30 mouse cellular contexts compared by ENCODE assay signal in the genomic region with DNA sequence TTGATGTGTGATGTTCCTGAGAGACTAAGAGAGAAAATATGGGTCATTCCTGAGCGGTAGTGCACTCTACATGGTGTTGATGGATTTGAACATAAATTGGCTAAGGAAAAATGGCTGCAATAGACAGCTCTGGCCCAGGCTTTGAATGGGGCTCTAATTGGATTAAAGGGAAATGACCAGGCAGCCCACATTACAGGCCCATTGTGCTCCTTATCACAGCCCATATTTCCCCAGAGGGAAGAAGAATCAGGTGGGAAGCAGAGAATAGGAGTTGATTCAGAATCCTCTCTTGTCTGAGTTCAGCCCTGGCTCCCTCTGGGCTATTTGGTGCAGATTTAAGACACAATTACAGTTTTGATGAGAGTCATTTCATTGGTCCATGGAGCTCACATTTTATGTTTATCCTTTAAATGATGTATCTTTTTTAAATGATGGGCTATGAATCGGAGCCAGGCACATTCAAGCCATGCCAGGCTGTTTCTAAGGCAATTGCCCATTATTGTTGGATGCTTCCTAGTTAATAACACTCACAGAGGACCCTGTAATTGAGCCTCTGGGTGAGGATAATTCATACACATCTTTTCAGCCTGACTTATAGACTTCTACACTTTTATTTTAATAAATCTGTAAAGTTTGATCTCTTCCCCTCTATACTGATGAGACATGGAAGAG.
DNase-seq lines count a peak whose midpoint lies in the region; ATAC-seq and TF ChIP-seq lines count a peak whose summit lies in the region.
"Had no signal": no experiment of that assay in that cellular context is flagged by ENCODE, and none has a peak within 500 bp of the region (broad histone marks: within the 10 kb centered on the region; RNA-seq: fewer than 3 reads in every experiment).

No protein-coding gene starts in this region.

- TF ChIP-seq CTCF in forebrain, postnatal 0 days (IDR thresholded peaks at IDR 0.05; ENCODE audit: low read depth): no peak
- no peak for TF ChIP-seq CTCF in hindbrain, postnatal 0 days (IDR thresholded peaks at IDR 0.05; ENCODE audit: low read depth)

- H3K9ac ChIP-seq in forebrain, embryonic 16.5 days (replicated peaks; ENCODE audit: low read depth, low read length): no peak overlapping the region
- no peak overlapping the region for H3K9ac ChIP-seq in forebrain, postnatal 0 days
- no peak overlapping the region for H3K9ac ChIP-seq in midbrain, embryonic 13.5 days (replicated peaks)
- H3K9ac ChIP-seq in midbrain, embryonic 16.5 days (ENCODE audit: low read depth, low read length): no peak overlapping the region
- no peak overlapping the region for H3K9ac ChIP-seq in hindbrain, postnatal 0 days (replicated peaks; ENCODE audit: low read length)
- H3K9ac ChIP-seq in neural tube, embryonic 14.5 days (replicated peaks; ENCODE audit: low read depth, low read length): no peak overlapping the region
- H3K9ac ChIP-seq: hindbrain, embryonic 15.5 days; liver, embryonic 14.5 days; lung, embryonic 15.5 days had no signal

- 0 out of 2 replicates have a peak, but pooled peaks have one; percentile 18 for ATAC-seq in forebrain, embryonic 16.5 days
- no peak for ATAC-seq in forebrain, postnatal 0 days
- peak; percentile 34; the same call in 1 of the 2 replicates for ATAC-seq in midbrain, embryonic 13.5 days
- ATAC-seq in midbrain, embryonic 16.5 days: no peak
- ATAC-seq in hindbrain, postnatal 0 days: no peak
- peak; percentile 87 for ATAC-seq in neural tube, embryonic 14.5 days (ENCODE audit: low read depth)
- ATAC-seq: intestine, embryonic 16.5 days; Patski had no signal

- H3K4me3 ChIP-seq in forebrain, embryonic 16.5 days (replicated peaks; ENCODE audit: low read length): no peak overlapping the region
- H3K4me3 ChIP-seq in forebrain, postnatal 0 days (ENCODE audit: low read depth, low read length): no peak overlapping the region
- H3K4me3 ChIP-seq in midbrain, embryonic 13.5 days (replicated peaks): no peak overlapping the region
- H3K4me3 ChIP-seq in midbrain, embryonic 16.5 days (ENCODE audit: low read depth, low read length): no peak overlapping the region
- no peak overlapping the region for H3K4me3 ChIP-seq in hindbrain, postnatal 0 days (ENCODE audit: low read length)
- H3K4me3 ChIP-seq in neural tube, embryonic 14.5 days (ENCODE audit: low read depth, low read length): no peak overlapping the region
- H3K4me3 ChIP-seq: hindbrain, embryonic 15.5 days; layer of hippocampus, adult 2 months; lung, embryonic 15.5 days; megakaryocyte, embryonic 14.5 days; myocyte had no signal

- H3K4me2 ChIP-seq in forebrain, embryonic 16.5 days (ENCODE audit: low read length): no peak overlapping the region
- H3K4me2 ChIP-seq in forebrain, postnatal 0 days (ENCODE audit: low read depth): no peak overlapping the region
- no peak overlapping the region for H3K4me2 ChIP-seq in midbrain, embryonic 13.5 days (replicated peaks)
- H3K4me2 ChIP-seq in midbrain, embryonic 16.5 days (ENCODE audit: low read length): no peak overlapping the region
- H3K4me2 ChIP-seq in hindbrain, postnatal 0 days (ENCODE audit: low read depth, low read length): no peak overlapping the region
- no peak overlapping the region for H3K4me2 ChIP-seq in neural tube, embryonic 14.5 days (ENCODE audit: low read depth, low read length)
- H3K4me2 ChIP-seq: heart, embryonic 11.5 days; hindbrain, embryonic 15.5 days; lung, embryonic 15.5 days had no signal

- H3K36me3 ChIP-seq in forebrain, embryonic 16.5 days (ENCODE audit: control insufficient read depth, insufficient read depth): no peaks in the 10 kb centered on the region
- H3K36me3 ChIP-seq in forebrain, postnatal 0 days (ENCODE audit: insufficient read depth): no peaks in the 10 kb centered on the region
- H3K36me3 ChIP-seq in midbrain, embryonic 13.5 days: no peaks in the 10 kb centered on the region
- no peaks in the 10 kb centered on the region for H3K36me3 ChIP-seq in midbrain, embryonic 16.5 days (ENCODE audit: control insufficient read depth, insufficient read depth, low read length)
- no peaks in the 10 kb centered on the region for H3K36me3 ChIP-seq in hindbrain, postnatal 0 days (ENCODE audit: insufficient read depth, low read length)
- no peaks in the 10 kb centered on the region for H3K36me3 ChIP-seq in neural tube, embryonic 14.5 days (ENCODE audit: control insufficient read depth, insufficient read depth, low read length)
- H3K36me3 ChIP-seq: G1E; hindbrain, embryonic 15.5 days; lung, embryonic 15.5 days had no signal

- H3K27ac ChIP-seq in forebrain, embryonic 16.5 days (ENCODE audit: low read length): no peak overlapping the region
- no peak overlapping the region for H3K27ac ChIP-seq in forebrain, postnatal 0 days (ENCODE audit: low read depth, low read length)
- H3K27ac ChIP-seq in midbrain, embryonic 13.5 days: no peak overlapping the region
- no peak overlapping the region for H3K27ac ChIP-seq in midbrain, embryonic 16.5 days (ENCODE audit: low read length)
- no peak overlapping the region for H3K27ac ChIP-seq in hindbrain, postnatal 0 days
- no peak overlapping the region for H3K27ac ChIP-seq in neural tube, embryonic 14.5 days (ENCODE audit: low read depth, low read length)
- H3K27ac ChIP-seq: hindbrain, embryonic 15.5 days; layer of hippocampus, adult 2 months; liver, embryonic 14.5 days; lung, embryonic 15.5 days had no signal

- WGBS in forebrain, embryonic 16.5 days: 26% methylated on average over 2 of the region's 2 CpGs
- 33% methylated on average over 2 of the region's 2 CpGs for WGBS in forebrain, postnatal 0 days
- 39% methylated on average over 2 of the region's 2 CpGs for WGBS in midbrain, embryonic 13.5 days
- 49% methylated on average over 2 of the region's 2 CpGs for WGBS in midbrain, embryonic 16.5 days
- 54% methylated on average over 2 of the region's 2 CpGs for WGBS in hindbrain, postnatal 0 days
- WGBS in neural tube, embryonic 14.5 days: 39% methylated on average over 2 of the region's 2 CpGs

- no peaks in the 10 kb centered on the region for H3K9me3 ChIP-seq in forebrain, embryonic 16.5 days (ENCODE audit: control insufficient read depth, low read length)
- H3K9me3 ChIP-seq in forebrain, postnatal 0 days (ENCODE audit: low read length): no peaks in the 10 kb centered on the region
- no peaks in the 10 kb centered on the region for H3K9me3 ChIP-seq in midbrain, embryonic 13.5 days
- no peaks in the 10 kb centered on the region for H3K9me3 ChIP-seq in midbrain, embryonic 16.5 days (replicated peaks; ENCODE audit: control insufficient read depth, low read length, poor library complexity, severe bottlenecking)
- no peaks in the 10 kb centered on the region for H3K9me3 ChIP-seq in hindbrain, postnatal 0 days (ENCODE audit: low read length)
- no peaks in the 10 kb centered on the region for H3K9me3 ChIP-seq in neural tube, embryonic 14.5 days (ENCODE audit: control insufficient read depth, low read length)
- H3K9me3 ChIP-seq: hindbrain, embryonic 15.5 days; lung, embryonic 15.5 days; megakaryocyte, embryonic 14.5 days had no signal

- DNase-seq in forebrain, postnatal 0 days: no peak
- peak; percentile 16 for DNase-seq in hindbrain, postnatal 0 days (ENCODE audit: low spot score)
- no peak for DNase-seq in frontal cortex, postnatal 14 days (ENCODE audit: low spot score in 2 of 2)
- no peak for DNase-seq in left cerebral cortex, adult 8-10 months (ENCODE audit: low spot score in 2 of 2)
- DNase-seq: adrenal gland, postnatal 36 days; B cell, adult 2 months; cerebellum, adult 11-12 months; cerebellum, postnatal 10 days; gastrocnemius, postnatal 10 days; kidney, adult 9 months; kidney, postnatal 14 days; lung, postnatal 36 days; right cerebral cortex, adult 18-20 months; right cerebral cortex, postnatal 4 days; thymus, postnatal 14 days had no signal

- H3K27me3 ChIP-seq in forebrain, embryonic 16.5 days (replicated peaks; ENCODE audit: control insufficient read depth, insufficient read depth, low read length): no peaks in the 10 kb centered on the region
- no peaks in the 10 kb centered on the region for H3K27me3 ChIP-seq in forebrain, postnatal 0 days (ENCODE audit: insufficient read depth, low read length)
- peaks cover 6% of the 10 kb centered on the region; the same call in 1 of the 2 replicates for H3K27me3 ChIP-seq in midbrain, embryonic 13.5 days
- no peaks in the 10 kb centered on the region for H3K27me3 ChIP-seq in midbrain, embryonic 16.5 days (ENCODE audit: control insufficient read depth, insufficient read depth, low read depth, low read length)
- no peaks in the 10 kb centered on the region for H3K27me3 ChIP-seq in hindbrain, postnatal 0 days (ENCODE audit: insufficient read depth, low read length)
- H3K27me3 ChIP-seq in neural tube, embryonic 14.5 days (ENCODE audit: control insufficient read depth, insufficient read depth, low read length): no peaks in the 10 kb centered on the region
- H3K27me3 ChIP-seq: CH12.LX; hindbrain, embryonic 15.5 days; lung, embryonic 15.5 days; megakaryocyte, embryonic 14.5 days; Patski had no signal

- H3K4me1 ChIP-seq in forebrain, embryonic 16.5 days (replicated peaks; ENCODE audit: control insufficient read depth, insufficient read depth, low read length): no peaks in the 10 kb centered on the region
- H3K4me1 ChIP-seq in forebrain, postnatal 0 days (ENCODE audit: insufficient read depth): no peaks in the 10 kb centered on the region
- H3K4me1 ChIP-seq in midbrain, embryonic 13.5 days (replicated peaks): peaks cover 3% of the 10 kb centered on the region
- H3K4me1 ChIP-seq in midbrain, embryonic 16.5 days (ENCODE audit: control insufficient read depth, insufficient read depth, low read length): no peaks in the 10 kb centered on the region
- no peaks in the 10 kb centered on the region for H3K4me1 ChIP-seq in hindbrain, postnatal 0 days (ENCODE audit: insufficient read depth, low read length)
- no peaks in the 10 kb centered on the region for H3K4me1 ChIP-seq in neural tube, embryonic 14.5 days (ENCODE audit: control insufficient read depth, insufficient read depth, low read length)
- H3K4me1 ChIP-seq: hindbrain, embryonic 15.5 days; lung, embryonic 15.5 days; megakaryocyte, embryonic 14.5 days had no signal

Comparison
In these comparisons a context has a peak if more than half of its experiments do, and no peak if none do; other contexts are left out.
1. ATAC-seq: peak in forebrain, embryonic 16.5 days (single experiment), midbrain, embryonic 13.5 days (single experiment) and neural tube, embryonic 14.5 days (single experiment); none in forebrain, postnatal 0 days (single experiment), midbrain, embryonic 16.5 days (single experiment) and hindbrain, postnatal 0 days (single experiment).